Mouse (Mus musculus): ENCODE measurements around the gene Galnt6.

DNA sequence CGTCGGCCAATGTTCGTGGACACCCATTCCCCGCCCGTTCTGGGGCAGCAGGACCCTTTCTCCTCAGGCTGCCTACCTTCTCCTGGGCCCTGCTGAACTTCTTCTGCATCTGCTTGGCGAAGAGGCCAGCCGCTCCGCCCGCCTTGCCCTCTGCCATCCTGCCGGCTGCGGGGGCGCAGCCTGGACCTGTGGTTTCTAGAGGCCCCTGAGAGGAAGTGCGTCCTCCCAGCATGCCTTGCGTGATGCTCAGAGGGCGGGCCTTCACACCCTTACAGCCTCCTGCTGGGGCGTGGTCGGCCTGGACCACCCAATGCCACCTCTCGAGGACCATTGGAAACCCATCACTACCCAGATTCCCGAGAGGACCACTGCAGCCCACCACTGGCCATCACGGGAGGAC lies 59.8 kb downstream of the Galnt6 start, which contains the start of gene Bin2:
- TF ChIP-seq POU5F1 (IDR thresholded peaks at IDR 0.05; ENCODE audit: borderline replicate concordance, low read length): no peak
- no peak for TF ChIP-seq CTCF (conservative IDR thresholded peaks at IDR 0.05; ENCODE audit: low read length)
- no peak for TF ChIP-seq NANOG (IDR thresholded peaks at IDR 0.05; ENCODE audit: borderline replicate concordance, low read length)
